Mouse (Mus musculus): ENCODE measurements at regions not wholly inside any gene's neighbourhood (a gene's known extent, or its start where the extent isn't known, plus 50 kb on each side); places are given as distances from the start of the nearest gene placed in this dataset.

GRCm38 (mm10) chr1:88594484-88595254, 84.8 kb upstream of the Glrp1 start:
- TF ChIP-seq USF1 (IDR thresholded peaks at IDR 0.05; ENCODE audit: low read depth) = no peak
- TF ChIP-seq MAX (IDR thresholded peaks at IDR 0.05) = no peak

Data from C2C12 (cell line).